Mouse (Mus musculus) left cerebral cortex, postnatal 4 days (tissue): ENCODE measurements around the gene Cnppd1. TPM values are rescaled to one million over a fixed set of nuclear protein-coding genes. Genes with fewer than 3 reads are reported as not detected.

ENCODE experiments used
- DNase-seq: peaks from one replicate; pipeline ENCODE4 v3.0.0-alpha.2; 2022
- intact Hi-C: fragments of 180-260 bp; cut with DNase I; formaldehyde crosslinking; loops from one replicate; pipeline ENCODE4 v1.15.1; 2025
- total RNA-seq, 2 experiments: library from RNA; stranded (reverse); gene quantifications; 2 replicates each; pipeline ENCODE4 v1.2.3; 2021

Cnppd1 gene
- total RNA-seq, 2 experiments from 2014 or later, result 37.7 to 44.4 TPM

DNA sequence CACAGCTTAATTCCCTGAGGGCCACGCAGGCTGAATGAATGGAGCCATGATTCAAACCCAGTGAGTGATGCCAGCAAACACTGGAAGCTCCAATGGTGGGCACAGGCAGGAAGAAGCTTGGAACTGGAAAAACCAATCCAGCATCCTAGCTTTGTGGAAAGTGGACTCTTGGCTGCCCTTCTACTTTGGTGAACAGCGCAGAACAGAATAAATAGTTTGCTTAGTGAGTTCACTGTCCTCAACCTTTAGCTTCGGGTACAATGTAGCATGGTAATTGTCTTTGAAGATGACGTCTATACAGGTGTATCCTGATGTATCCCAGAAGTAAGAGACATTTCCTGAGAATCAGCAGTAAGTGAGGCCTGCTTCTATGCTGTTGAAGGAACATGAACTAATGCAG lies 6.2 kb upstream of the Cnppd1 start:
- DNase-seq, result no peak
- intact Hi-C loops, result no loop called here

DNA sequence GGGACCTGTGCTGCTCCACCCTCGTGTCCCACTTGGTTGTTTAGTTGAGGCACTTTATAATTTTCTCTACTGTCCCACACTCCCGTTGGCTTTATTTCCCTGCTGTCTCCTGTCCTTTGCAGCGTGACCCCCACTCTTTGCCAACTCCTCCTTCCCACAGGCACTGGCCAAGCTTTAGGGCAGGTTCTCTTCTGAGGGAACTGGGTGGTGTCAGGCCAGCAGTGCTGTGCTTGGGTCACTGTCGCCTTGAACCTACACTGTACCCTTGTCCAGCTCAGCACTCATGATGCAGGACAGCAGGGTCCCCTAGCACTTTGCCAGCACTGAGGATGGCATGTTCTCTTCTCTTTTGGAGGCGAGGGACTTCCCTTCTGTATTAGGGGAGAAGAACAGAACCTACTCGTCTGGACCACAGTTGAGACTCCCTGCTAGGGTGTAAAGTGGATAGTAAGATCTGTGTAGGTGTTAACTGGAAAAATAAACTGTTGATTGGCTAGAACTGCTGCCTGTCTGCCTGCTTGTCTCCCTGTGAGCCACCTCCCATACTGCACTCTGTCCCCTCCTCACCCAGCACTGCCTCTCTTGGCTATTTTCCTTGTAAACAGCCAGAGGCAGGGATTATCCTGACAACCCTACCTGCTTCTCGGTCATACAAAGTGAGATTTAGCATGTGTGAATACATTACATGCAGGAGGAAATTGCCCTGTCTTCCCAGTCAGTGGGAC lies 5.1 kb upstream of the Cnppd1 start:
- intact Hi-C loops, result no loop called here
- DNase-seq, result no peak

DNA sequence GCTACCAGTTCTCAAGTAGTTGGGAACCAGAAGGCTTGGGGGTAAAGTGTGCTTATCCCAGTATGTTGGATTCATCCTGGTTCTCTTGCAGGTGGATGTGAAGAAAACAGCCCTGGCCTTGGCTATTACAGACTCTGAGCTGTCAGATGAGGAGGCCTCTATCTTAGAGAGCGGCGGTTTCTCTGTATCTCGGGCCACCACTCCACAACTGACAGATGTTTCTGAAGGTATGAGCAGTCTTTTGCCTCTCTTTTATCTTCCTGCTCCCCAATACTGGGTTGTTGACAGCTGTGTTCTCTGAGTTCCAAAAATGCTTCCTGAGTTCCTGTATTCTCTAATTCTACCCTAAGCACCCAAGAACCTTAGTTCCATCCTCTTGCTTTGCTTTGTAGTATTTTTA lies 3.1 kb upstream of the Cnppd1 start:
- no peak for DNase-seq
- intact Hi-C loops, result no loop called here

DNA sequence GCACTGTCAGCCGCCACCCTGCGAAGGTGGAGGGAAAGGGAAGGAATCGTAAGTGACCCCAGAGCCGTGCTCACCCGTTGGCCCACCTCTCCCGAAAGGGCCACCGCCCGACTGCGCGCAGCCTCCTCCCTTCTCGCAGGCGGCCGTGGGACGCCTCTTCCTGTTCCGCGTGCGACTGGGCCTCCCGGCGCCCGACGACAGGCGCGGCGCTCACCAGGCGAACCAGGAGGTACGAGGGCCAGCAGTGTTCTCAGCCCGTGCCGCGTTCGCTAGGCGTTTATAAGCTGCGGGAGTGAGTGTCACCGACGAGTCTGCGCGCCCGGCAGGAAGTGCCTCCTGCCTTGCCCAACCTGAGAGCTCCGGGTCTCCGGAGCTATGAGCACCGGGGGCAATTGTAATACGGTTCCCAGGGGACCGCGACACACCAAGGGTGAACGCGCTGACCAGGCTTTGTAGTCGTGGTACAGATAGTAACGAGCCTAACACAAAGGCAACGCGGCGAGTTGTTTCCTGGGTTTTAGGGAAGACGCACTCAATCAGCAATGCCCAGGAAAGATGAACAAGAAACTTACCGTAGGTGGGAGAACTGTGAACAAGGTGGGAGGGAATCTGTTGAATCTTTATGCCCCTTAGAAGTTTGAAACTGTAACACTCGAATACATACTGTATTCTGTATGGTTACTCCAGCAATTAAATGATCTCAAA lies 873 bp downstream of the Cnppd1 start:
- peak; percentile 32 for DNase-seq
- intact Hi-C loops, result no loop called here

DNA sequence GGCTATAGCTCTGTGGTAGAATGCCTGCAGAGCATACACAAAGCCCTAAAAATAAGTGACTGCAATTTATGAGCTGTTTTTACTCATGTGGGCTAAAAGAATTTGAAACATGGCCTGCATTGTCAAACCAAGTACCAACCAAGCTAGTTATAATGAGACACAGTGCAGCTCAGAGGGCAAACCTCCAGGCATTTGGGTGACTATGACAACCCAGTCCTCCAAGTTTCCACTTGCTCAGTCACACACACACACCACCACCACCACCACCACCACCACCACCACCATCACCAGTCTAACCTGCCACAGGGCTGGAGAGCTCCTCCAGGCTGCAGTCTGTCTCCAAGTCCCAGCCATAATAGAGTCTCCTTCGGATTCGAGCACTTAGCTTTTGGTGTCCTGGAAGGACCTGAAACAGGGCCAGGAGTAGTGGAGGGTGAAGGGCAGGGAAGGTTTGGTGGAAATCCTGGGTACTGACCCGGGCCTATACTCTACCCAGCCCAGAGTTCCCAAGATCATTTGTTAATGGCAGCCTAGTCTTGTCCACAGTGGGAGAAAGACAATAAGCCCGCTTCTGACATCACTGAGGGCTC lies 1.8 kb downstream of the Cnppd1 start:
- intact Hi-C loops, result no loop called here
- DNase-seq, result no peak

DNA sequence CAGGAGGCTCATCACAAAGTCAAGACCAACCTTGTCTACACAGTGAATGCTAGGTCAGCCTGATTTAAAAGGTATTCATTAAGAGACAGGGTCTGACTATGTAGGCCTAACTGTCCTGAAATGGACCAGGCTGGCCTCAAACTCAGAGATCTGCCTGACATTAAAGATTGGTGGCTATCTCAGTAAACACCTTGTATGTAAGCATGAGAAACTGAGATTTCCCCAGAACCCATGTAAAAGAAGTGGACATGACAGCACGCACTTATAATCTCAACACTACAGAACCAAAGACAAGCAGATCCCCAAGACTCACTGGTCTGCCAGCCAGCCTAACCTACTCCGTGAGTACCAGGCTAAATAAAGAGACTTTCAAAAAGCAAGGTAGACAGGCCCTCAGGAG lies 4.1 kb downstream of the Cnppd1 start:
- no peak for DNase-seq
- intact Hi-C loops, result no loop called here

DNA sequence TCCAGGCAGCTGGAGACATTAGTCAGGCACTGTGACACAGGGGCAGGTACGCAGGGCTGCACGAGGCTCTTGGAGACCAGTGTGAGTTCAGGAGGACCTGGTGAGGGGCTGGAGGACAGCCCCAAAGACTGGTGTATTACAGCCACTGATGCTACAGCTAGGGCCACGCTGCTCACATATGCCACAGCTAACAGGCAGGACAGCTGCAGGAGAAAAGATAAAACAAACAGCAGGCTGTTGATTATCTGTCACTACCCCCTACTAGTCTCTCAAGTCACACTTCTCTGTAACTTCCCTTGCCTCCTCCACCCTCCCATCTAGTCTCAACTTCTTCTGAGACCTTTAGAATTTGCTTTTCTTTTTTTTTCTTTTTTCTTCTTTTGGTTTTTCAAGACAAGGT lies 5.8 kb downstream of the Cnppd1 start:
- intact Hi-C loops, result no loop called here
- no peak for DNase-seq

GRCm38 (mm10) chr1:75136293-75136692 lies 6.2 kb downstream of the Cnppd1 start:
- intact Hi-C loops, result no loop called here
- DNase-seq, result no peak

GRCm38 (mm10) chr1:75133421-75134207 lies 8.9 kb downstream of the Cnppd1 start, which contains the start of gene Slc23a3:
Gene Slc23a3, minus strand, starts transcription at chr1:75133890.
- intact Hi-C loops, result no loop called here
- DNase-seq, result no peak

GRCm38 (mm10) chr1:75128641-75129040 lies 13.9 kb downstream of the Cnppd1 start:
- intact Hi-C loops, result no loop called here
- DNase-seq, result no peak

- DNase-seq, result no peak
Observed at GRCm38 (mm10) chr1:75125418-75125817, 17.1 kb downstream of the Cnppd1 start.

DNA sequence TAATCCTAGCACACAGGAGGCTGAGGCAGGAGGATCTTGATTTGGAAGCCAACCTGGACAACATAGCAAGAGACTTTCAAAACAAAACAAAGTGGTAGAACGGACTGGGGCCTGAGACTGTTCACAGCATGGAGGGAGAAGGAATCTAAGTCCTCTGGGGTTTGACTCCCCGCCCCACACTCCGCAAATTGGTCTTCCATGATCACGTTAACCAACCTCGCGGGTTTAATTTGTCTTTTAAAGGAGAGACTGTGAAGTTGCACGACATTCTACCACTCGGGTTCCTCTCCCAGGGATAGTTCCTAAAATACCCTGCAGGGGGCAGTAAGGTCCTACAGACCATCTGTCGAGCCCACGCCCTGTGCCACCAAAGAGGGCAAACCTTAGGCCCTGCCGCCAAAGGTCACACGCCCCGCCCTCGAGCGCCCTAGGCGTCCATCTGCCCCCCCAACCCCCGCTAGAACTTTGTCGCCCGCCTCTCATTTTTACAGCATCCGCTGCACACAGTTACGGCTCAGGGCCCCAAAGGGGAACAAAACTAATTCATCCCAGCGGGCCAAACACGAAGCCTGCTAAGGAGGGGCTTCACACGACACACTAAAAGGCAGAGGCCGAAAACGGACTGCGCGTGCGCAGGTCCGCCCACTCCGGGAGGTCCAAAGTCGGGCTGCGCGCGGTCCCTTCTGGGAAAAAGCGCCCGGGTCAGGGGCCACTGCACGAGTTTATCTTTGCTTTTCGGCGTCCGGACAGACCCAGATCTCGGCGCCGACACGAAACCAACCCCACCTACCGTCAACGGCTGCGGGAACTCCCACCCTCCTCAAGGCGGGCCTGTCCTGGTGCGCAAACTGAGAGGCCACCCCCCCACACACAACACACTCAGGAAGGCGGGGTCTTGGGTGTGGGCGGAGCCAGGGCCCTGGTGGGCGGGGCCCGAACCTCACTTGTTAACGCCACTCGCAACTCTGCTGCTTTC lies 17.9 kb downstream of the Cnppd1 start, which contains the start of gene Nhej1:
Gene Nhej1, minus strand, starts transcription at position 855 of the 976 bp plus-strand sequence.
- intact Hi-C loops, result no loop called here
- peak; percentile 94 for DNase-seq

More at GRCm38 (mm10) chr1:75125418-75125817, 17.1 kb downstream of the Cnppd1 start:
- intact Hi-C loops, result no loop called here

GRCm38 (mm10) chr1:75122211-75122610 lies 20.3 kb downstream of the Cnppd1 start:
- no peak for DNase-seq
- intact Hi-C loops, result no loop called here

Other genes starting within 250 kb of the Cnppd1 start
- gene Cryba2, start 249.6 kb downstream of the Cnppd1 start, total RNA-seq, result not detected
- gene Cfap65, start 207.1 kb downstream of the Cnppd1 start, total RNA-seq, result 1 to 10 TPM; 1.5 to 1.8 TPM
- gene Ihh, start 191.0 kb downstream of the Cnppd1 start, total RNA-seq, result under 1 TPM; 0.28 to 0.40 TPM
- 1 to 10 TPM; 2.3 to 2.5 TPM for gene Nhej1, start 17.5 kb downstream of the Cnppd1 start, total RNA-seq
- gene Slc23a3, start 8.8 kb downstream of the Cnppd1 start, total RNA-seq, result not detected
- gene Retreg2, start 67 bp upstream of the Cnppd1 start, total RNA-seq, result 100 to 1,000 TPM; 122 to 123 TPM
- gene Zfand2b, start 25.9 kb upstream of the Cnppd1 start, total RNA-seq, result 10 to 100 TPM; 19.2 to 21.4 TPM
- 10 to 100 TPM; 47.4 to 48.1 TPM for gene Abcb6, start 37.7 kb upstream of the Cnppd1 start, total RNA-seq
- 10 to 100 TPM; 12.7 to 18.1 TPM for gene Ankzf1, start 49.4 kb upstream of the Cnppd1 start, total RNA-seq
- 10 to 100 TPM; 62.7 to 75.7 TPM for gene Atg9a, start 49.5 kb upstream of the Cnppd1 start, total RNA-seq
- gene Glb1l, start 68.1 kb upstream of the Cnppd1 start, total RNA-seq, result 10 to 100 TPM; 24.3 to 25.3 TPM
- gene Stk16, start 68.1 kb upstream of the Cnppd1 start, total RNA-seq, result 100 to 1,000 TPM; 101 to 119 TPM
- gene Tuba4a, start 77.2 kb upstream of the Cnppd1 start, total RNA-seq, result 100 to 1,000 TPM; 101 to 111 TPM
- not detected for gene A630095N17Rik, start 89.4 kb upstream of the Cnppd1 start, total RNA-seq
- gene Dnajb2, start 93.7 kb upstream of the Cnppd1 start, total RNA-seq, result 10 to 100 TPM; 54.7 to 61.3 TPM
- gene Ptprn, start 121.8 kb upstream of the Cnppd1 start, total RNA-seq, result 100 to 1,000 TPM; 101 to 122 TPM
- 10 to 100 TPM; 29.3 to 58.0 TPM for gene Resp18, start 135.7 kb upstream of the Cnppd1 start, total RNA-seq
- gene Dnpep, start 175.3 kb upstream of the Cnppd1 start, total RNA-seq, result 10 to 100 TPM; 87.9 to 96.9 TPM
- 1 to 10 TPM; 1.6 to 2.5 TPM for gene Des, start 217.6 kb upstream of the Cnppd1 start, total RNA-seq
- 100 to 1,000 TPM; 131 to 143 TPM for gene Speg, start 232.6 kb upstream of the Cnppd1 start, total RNA-seq